Mouse (Mus musculus) liver, embryonic 14.5 days (tissue): Measurements from ENCODE around the gene Disc1.

Experiments
- CTCF ChIP-seq: IDR thresholded peaks from 2 replicates; pipeline ENCODE4 v1.5.1; 2016; ENCODE audit warnings: antibody characterized with exemption, low read depth, control low read depth
- EP300 ChIP-seq: IDR thresholded peaks from 2 replicates; pipeline ENCODE4 v1.6.1; 2016; ENCODE audit warnings: antibody characterized with exemption, low read depth

GRCm38 (mm10) chr8:125040587-125041375, 13.2 kb upstream of the Disc1 start:
- TF ChIP-seq CTCF (no peak), EP300 (no peak)
